Mouse (Mus musculus) spleen, adult 2 months (tissue): ENCODE measurements around the gene Slc36a2.

Experiments
- CTCF ChIP-seq: fragments of 200-500 bp; IDR thresholded peaks from 2 replicates; pipeline ENCODE4 v1.5.1; 2011; ENCODE audit warnings: mild to moderate bottlenecking, inconsistent platforms; ENCODE audit not compliant: insufficient read depth, insufficient read length, insufficient replicate concordance; ENCODE audit errors: extremely low read depth
- POLR2A ChIP-seq: fragments of 200-500 bp; IDR thresholded peaks from 2 replicates; pipeline ENCODE4 v1.6.1; 2011; ENCODE audit warnings: low read depth, low read length, inconsistent platforms

GRCm38 (mm10) chr11:55204159-55204596, 19.3 kb upstream of the Slc36a2 start, which contains the start of gene Slc36a1:
- no peak for TF ChIP-seq POLR2A
- peak; percentile 98 for TF ChIP-seq CTCF
